Mouse (Mus musculus) olfactory bulb, adult 2 months (tissue): Measurements from ENCODE around the gene Ndufb8. TPM values are rescaled to one million over a fixed set of nuclear protein-coding genes. Genes with fewer than 3 reads are reported as not detected.

Experiments used
- H3K27ac ChIP-seq: fragments of 200-500 bp; 2 replicates; pipeline ENCODE4 v1.5.1; 2012; ENCODE audit warnings: low read depth, low read length; ENCODE audit not compliant: insufficient read depth
- H3K4me1 ChIP-seq: fragments of 200-500 bp; 2 replicates; pipeline ENCODE4 v1.6.1; 2012; ENCODE audit warnings: low read length; ENCODE audit not compliant: control insufficient read depth, insufficient read depth
- H3K4me3 ChIP-seq: fragments of 200-500 bp; 2 replicates; pipeline ENCODE4 v1.5.1; 2012; ENCODE audit warnings: mild to moderate bottlenecking, low read depth, low read length, moderate library complexity; ENCODE audit not compliant: insufficient read depth
- CTCF ChIP-seq: fragments of 200-500 bp; IDR thresholded peaks from 2 replicates; pipeline ENCODE4 v1.5.1; 2012; ENCODE audit warnings: low read depth, mild to moderate bottlenecking, low read length, moderate library complexity; ENCODE audit not compliant: insufficient read depth
- POLR2A ChIP-seq: fragments of 200-500 bp; IDR thresholded peaks from 2 replicates; pipeline ENCODE4 v1.6.1; 2012; ENCODE audit warnings: mild to moderate bottlenecking, low read depth, low read length, moderate library complexity; ENCODE audit not compliant: insufficient read depth
- WGBS: fragments of 180-500 bp; shearing (Covaris S2); methylation state at CpG from one replicate; pipeline ENCODE4 v1.1.7; 2018; 5-methylcytosine and 5-hydroxymethylcytosine counted together
- polyA plus RNA-seq: library from polyadenylated mRNA; stranded (reverse); fragments of >200 nt; gene quantifications from 2 replicates; pipeline ENCODE4 v1.2.4, GENCODE M21; 2012; ENCODE audit warnings: low replicate concordance; ENCODE audit not compliant: missing spikeins, insufficient read depth, insufficient read length

Gene Ndufb8
- polyA plus RNA-seq, 1 experiment: not detected

DNA sequence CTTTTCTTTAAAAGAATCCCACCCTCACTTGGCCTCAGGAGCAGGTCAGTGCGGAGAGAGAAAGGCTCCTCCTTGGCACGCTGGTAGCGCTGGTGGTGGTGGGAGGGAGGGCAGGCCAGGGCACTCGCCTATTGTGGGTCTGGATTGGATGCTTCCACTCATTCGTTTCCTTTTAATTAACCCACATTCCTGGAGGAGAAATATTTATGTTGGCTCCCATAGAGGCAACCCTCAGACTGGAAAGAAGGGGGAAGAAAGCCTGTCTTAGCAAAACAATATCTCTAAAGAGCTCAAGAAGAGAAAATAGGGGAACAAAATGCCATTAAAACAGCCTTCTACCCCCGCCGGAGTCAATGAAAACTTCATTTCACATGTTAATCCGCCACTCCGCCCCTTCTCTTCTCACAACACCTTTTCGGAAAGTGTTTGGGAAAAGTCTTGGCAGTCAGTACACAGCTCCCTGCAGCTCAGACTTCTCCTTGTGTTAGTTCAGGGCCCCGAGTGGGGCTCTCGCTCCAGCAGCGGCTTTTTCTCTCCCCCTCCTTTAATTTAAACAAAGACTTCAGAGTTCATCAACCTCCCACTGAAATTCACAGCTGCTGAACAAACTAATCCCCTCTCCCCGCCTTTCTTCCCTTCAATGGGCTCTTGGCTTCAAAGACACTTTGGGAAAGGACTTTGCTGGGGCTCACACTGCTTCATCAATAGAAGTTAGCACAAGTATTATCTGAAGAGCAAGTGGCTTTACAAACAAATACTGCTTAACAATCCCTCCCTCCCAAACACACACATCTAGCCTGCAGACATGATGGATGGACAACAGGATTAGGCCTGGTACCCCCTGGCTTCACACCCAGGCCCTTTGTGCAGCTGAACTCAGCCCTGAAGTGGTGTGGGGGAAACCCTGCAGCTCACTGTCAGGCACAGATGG, 40.5 kb downstream of the Ndufb8 start:
- 24% methylated on average over 14 of the region's 14 CpGs for WGBS
- no peak for TF ChIP-seq POLR2A
- no peak for TF ChIP-seq CTCF
- Histone ChIP-seq H3K27ac (no peak overlapping the region), H3K4me1 (peaks cover 21% of the 10 kb centered on the region), H3K4me3 (no peak overlapping the region)

GRCm38 (mm10) chr19:44513921-44514482, 41.2 kb downstream of the Ndufb8 start:
- TF ChIP-seq CTCF (no peak), POLR2A (no peak)
- H3K4me3 ChIP-seq: no peak overlapping the region
- 18% methylated on average over 7 of the region's 7 CpGs for WGBS
- H3K4me1 ChIP-seq: peaks cover 21% of the 10 kb centered on the region
- no peak overlapping the region for H3K27ac ChIP-seq

DNA sequence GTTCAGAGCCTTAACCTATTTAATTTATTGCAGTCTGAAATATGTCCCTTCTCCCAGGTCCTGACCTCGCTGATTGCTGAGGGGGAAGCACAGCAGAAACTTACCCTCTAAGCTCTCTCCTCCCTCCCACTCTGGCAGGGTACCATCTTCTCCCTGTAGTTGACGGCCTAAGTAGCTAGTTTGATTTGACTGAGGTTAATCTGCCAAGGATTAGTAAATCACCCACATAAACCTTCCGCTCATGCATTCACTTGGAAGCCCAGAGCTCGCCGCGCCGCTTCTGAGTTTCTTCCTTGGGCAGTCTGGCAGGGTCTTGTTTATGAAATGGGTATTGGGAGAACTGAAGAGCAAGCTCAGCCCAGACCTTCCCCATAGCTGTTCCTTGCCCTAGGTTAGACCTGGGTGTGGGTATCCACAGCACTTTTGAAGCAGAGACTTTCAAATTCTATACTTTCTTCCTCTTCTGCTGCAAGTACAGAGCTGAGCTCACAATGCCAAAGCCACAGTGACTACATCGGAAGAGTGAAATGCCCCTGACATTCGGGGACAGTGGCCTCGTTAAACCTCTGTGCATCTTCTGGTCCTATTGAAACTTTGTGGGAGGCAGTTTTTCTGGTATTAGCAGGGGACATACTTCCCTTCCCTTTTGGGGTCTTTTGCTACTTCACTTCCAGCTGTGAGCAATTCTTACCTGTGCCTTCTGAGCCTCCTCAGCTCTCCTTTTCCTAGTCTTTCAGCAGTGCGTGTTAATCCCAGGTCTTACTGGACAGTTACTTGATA, 42.0 kb downstream of the Ndufb8 start:
- TF ChIP-seq POLR2A (no peak), CTCF (no peak)
- Histone ChIP-seq H3K27ac (no peak overlapping the region), H3K4me1 (peaks cover 21% of the 10 kb centered on the region), H3K4me3 (no peak overlapping the region)
- WGBS: 20% methylated on average over 11 of the region's 11 CpGs

DNA sequence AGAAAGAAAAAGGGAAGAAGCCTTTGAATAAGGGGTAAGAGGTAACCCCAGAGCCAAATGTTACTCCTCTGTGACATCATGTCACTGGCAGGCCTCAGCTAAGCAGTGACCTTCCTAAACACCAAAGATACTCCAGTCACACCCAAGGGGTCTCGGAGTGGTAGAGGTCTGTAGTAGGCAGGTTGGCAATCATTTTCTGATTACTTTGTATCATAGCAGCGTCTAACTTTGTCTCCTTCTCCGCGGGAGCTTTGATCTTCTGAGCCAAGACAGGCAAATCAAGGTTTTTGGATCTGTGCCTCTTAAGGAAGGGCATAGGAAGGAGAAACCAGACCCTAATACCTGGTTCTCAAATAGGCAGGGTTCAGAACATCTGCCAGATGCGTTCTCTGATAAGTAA, 42.6 kb downstream of the Ndufb8 start:
- peaks cover 21% of the 10 kb centered on the region for H3K4me1 ChIP-seq
- TF ChIP-seq POLR2A (no peak), CTCF (no peak)
- H3K4me3 ChIP-seq: no peak overlapping the region
- no peak overlapping the region for H3K27ac ChIP-seq
- 34% methylated on average over 5 of the region's 5 CpGs for WGBS

- under 1% methylated on average over 63 of the region's 66 CpGs for WGBS
- Histone ChIP-seq H3K4me1 (peaks cover 21% of the 10 kb centered on the region), H3K4me3 (peak overlapping the region; percentile 20), H3K27ac (no peak overlapping the region)
- TF ChIP-seq CTCF: no peak
- no peak for TF ChIP-seq POLR2A
These were observed 43.6 kb downstream of the Ndufb8 start for GRCm38 (mm10) chr19:44511451-44512231.

GRCm38 (mm10) chr19:44510534-44511175, 44.6 kb downstream of the Ndufb8 start:
- Histone ChIP-seq H3K27ac (no peak overlapping the region), H3K4me3 (no peak overlapping the region), H3K4me1 (peaks cover 21% of the 10 kb centered on the region)
- 7% methylated on average over 12 of the region's 12 CpGs for WGBS
- TF ChIP-seq POLR2A: no peak
- TF ChIP-seq CTCF: no peak

DNA sequence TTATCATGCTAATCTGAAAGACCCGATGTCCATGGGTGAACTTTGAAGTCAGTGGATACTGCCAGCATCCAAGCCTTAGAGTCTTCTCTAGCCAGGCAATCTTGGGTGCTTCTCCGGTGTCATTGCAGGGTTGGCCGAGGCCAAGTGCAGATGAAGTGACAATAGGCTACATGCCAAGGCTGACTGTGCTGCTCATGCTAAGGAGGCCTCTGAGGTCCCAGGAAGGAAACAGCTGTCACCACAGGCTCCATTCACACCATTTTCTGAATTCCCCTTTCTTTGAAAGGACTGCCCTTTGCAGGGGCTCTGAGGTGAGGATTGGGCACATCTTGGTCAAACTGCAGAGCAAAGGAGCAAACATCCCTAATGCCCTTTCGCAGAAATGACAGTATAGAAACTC, 52.5 kb downstream of the Ndufb8 start:
- H3K4me3 ChIP-seq: no peak overlapping the region
- 66% methylated on average over 4 of the region's 4 CpGs for WGBS
- no peaks in the 10 kb centered on the region for H3K4me1 ChIP-seq
- no peak overlapping the region for H3K27ac ChIP-seq
- TF ChIP-seq POLR2A (no peak), CTCF (no peak)

- 86% methylated on average over 6 of the region's 6 CpGs for WGBS
- H3K4me1 ChIP-seq: no peaks in the 10 kb centered on the region
- H3K27ac ChIP-seq: no peak overlapping the region
- H3K4me3 ChIP-seq: no peak overlapping the region
- TF ChIP-seq POLR2A (no peak), CTCF (no peak)
These were observed 53.3 kb downstream of the Ndufb8 start for GRCm38 (mm10) chr19:44501925-44502324.
